Mouse (Mus musculus) midbrain, embryonic 12.5 days (tissue): ENCODE measurements at regions not wholly inside any gene's neighbourhood (a gene's known extent, or its start where the extent isn't known, plus 50 kb on each side); places are given as distances from the start of the nearest gene placed in this dataset.
A peak's percentile ranks its signal among the peaks of the same experiment; 100 is the strongest.

ENCODE experiments used
- ATAC-seq: fragments of 200-750 bp; cut with Nextera tagmentation; 2 replicates; pipeline ENCODE4 v1.8.0; 2017; ENCODE audit warnings: low read depth, moderate TSS enrichment, moderate library complexity; ENCODE audit not compliant: low FRiP score
- H3K27ac ChIP-seq: fragments of 300-500 bp; sonication (generic); replicated peaks from 2 replicates; pipeline ENCODE4 v1.5.1; 2016; ENCODE audit warnings: mild to moderate bottlenecking
- H3K27me3 ChIP-seq: fragments of 300-500 bp; sonication (generic); 2 replicates; pipeline ENCODE4 v1.6.1; 2016; ENCODE audit warnings: mild to moderate bottlenecking
- H3K36me3 ChIP-seq: fragments of 300-500 bp; sonication (generic); 2 replicates; pipeline ENCODE4 v1.6.1; 2016
- H3K4me1 ChIP-seq: fragments of 300-500 bp; sonication (generic); 2 replicates; pipeline ENCODE4 v1.6.1; 2016
- H3K4me2 ChIP-seq: fragments of 300-500 bp; sonication (generic); replicated peaks from 2 replicates; pipeline ENCODE4 v1.6.1; 2016; ENCODE audit warnings: mild to moderate bottlenecking, moderate library complexity
- H3K4me3 ChIP-seq: fragments of 300-500 bp; sonication (generic); 2 replicates; pipeline ENCODE4 v1.5.1; 2016; ENCODE audit warnings: mild to moderate bottlenecking
- H3K9ac ChIP-seq: fragments of 300-500 bp; sonication (generic); replicated peaks from 2 replicates; pipeline ENCODE4 v1.6.1; 2016; ENCODE audit warnings: mild to moderate bottlenecking, moderate library complexity
- H3K9me3 ChIP-seq: fragments of 300-500 bp; sonication (generic); 2 replicates; pipeline ENCODE4 v1.6.1; 2016; ENCODE audit warnings: mild to moderate bottlenecking
- WGBS: fragments of 180-500 bp; shearing (Covaris S2); methylation state at CpG from one replicate; pipeline ENCODE4 v1.1.7; 2016; 5-methylcytosine and 5-hydroxymethylcytosine counted together

GRCm38 (mm10) chr16:75487915-75488314 lies 97.9 kb downstream of the Lipi start:
- H3K4me1 ChIP-seq: no peaks in the 10 kb centered on the region
- WGBS: 84% methylated on average over 4 of the region's 4 CpGs
- no peaks in the 10 kb centered on the region for H3K9me3 ChIP-seq
- no peak overlapping the region for H3K4me2 ChIP-seq
- no peak for ATAC-seq
- no peak overlapping the region for H3K9ac ChIP-seq
- H3K36me3 ChIP-seq: no peaks in the 10 kb centered on the region
- H3K27me3 ChIP-seq: no peaks in the 10 kb centered on the region
- no peak overlapping the region for H3K4me3 ChIP-seq
- no peak overlapping the region for H3K27ac ChIP-seq

GRCm38 (mm10) chr16:75483878-75484277 lies 102.0 kb downstream of the Lipi start:
- Histone ChIP-seq H3K4me3 (no peak overlapping the region), H3K9ac (no peak overlapping the region), H3K4me2 (no peak overlapping the region), H3K27ac (no peak overlapping the region), H3K9me3 (no peaks in the 10 kb centered on the region), H3K4me1 (no peaks in the 10 kb centered on the region), H3K36me3 (no peaks in the 10 kb centered on the region), H3K27me3 (no peaks in the 10 kb centered on the region)
- WGBS: 70% methylated on average over 5 of the region's 5 CpGs
- no peak for ATAC-seq

GRCm38 (mm10) chr16:75465420-75465975 lies 120.4 kb downstream of the Lipi start:
- WGBS: 93% methylated on average over 6 of the region's 6 CpGs
- H3K9me3 ChIP-seq: no peaks in the 10 kb centered on the region

GRCm38 (mm10) chr16:75462136-75462535 lies 123.7 kb downstream of the Lipi start:
- no peak for ATAC-seq
- 76% methylated on average over 3 of the region's 3 CpGs for WGBS
- H3K9me3 ChIP-seq: no peaks in the 10 kb centered on the region

More at GRCm38 (mm10) chr16:75465420-75465975, 120.4 kb downstream of the Lipi start:
- Histone ChIP-seq H3K4me1 (no peaks in the 10 kb centered on the region), H3K4me3 (no peak overlapping the region), H3K27me3 (no peaks in the 10 kb centered on the region), H3K27ac (no peak overlapping the region), H3K9ac (no peak overlapping the region), H3K4me2 (no peak overlapping the region), H3K36me3 (no peaks in the 10 kb centered on the region)
- ATAC-seq: no peak

GRCm38 (mm10) chr16:75446901-75447514 lies 138.9 kb downstream of the Lipi start:
- 2% methylated on average over 14 of the region's 14 CpGs for WGBS
- Histone ChIP-seq H3K27me3 (no peaks in the 10 kb centered on the region), H3K27ac (no peak overlapping the region), H3K9ac (no peak overlapping the region), H3K4me3 (peak overlapping the region; percentile 26), H3K9me3 (no peaks in the 10 kb centered on the region), H3K36me3 (no peaks in the 10 kb centered on the region), H3K4me2 (peak overlapping the region; percentile 53), H3K4me1 (no peaks in the 10 kb centered on the region)
- peak; percentile 85 for ATAC-seq

More at GRCm38 (mm10) chr16:75462136-75462535, 123.7 kb downstream of the Lipi start:
- H3K4me2 ChIP-seq: no peak overlapping the region
- H3K36me3 ChIP-seq: no peaks in the 10 kb centered on the region
- H3K27me3 ChIP-seq: no peaks in the 10 kb centered on the region
- H3K4me3 ChIP-seq: no peak overlapping the region
- no peaks in the 10 kb centered on the region for H3K4me1 ChIP-seq
- H3K27ac ChIP-seq: no peak overlapping the region
- no peak overlapping the region for H3K9ac ChIP-seq

GRCm38 (mm10) chr16:75439296-75439695 lies 146.6 kb downstream of the Lipi start:
- 96% methylated on average over 3 of the region's 3 CpGs for WGBS
- no peak overlapping the region for H3K4me2 ChIP-seq
- no peak overlapping the region for H3K9ac ChIP-seq
- no peak overlapping the region for H3K27ac ChIP-seq
- no peak overlapping the region for H3K4me3 ChIP-seq
- H3K4me1 ChIP-seq: no peaks in the 10 kb centered on the region
- H3K27me3 ChIP-seq: no peaks in the 10 kb centered on the region
- no peaks in the 10 kb centered on the region for H3K36me3 ChIP-seq
- ATAC-seq: no peak
- no peaks in the 10 kb centered on the region for H3K9me3 ChIP-seq

- Histone ChIP-seq H3K27ac (no peak overlapping the region), H3K4me3 (no peak overlapping the region), H3K36me3 (no peaks in the 10 kb centered on the region), H3K9me3 (no peaks in the 10 kb centered on the region), H3K4me2 (no peak overlapping the region), H3K9ac (no peak overlapping the region), H3K27me3 (no peaks in the 10 kb centered on the region), H3K4me1 (no peaks in the 10 kb centered on the region)
- WGBS: 74% methylated on average over 6 of the region's 6 CpGs
- no peak for ATAC-seq
Observed at GRCm38 (mm10) chr16:75433227-75433626, 152.6 kb downstream of the Lipi start.

- no peaks in the 10 kb centered on the region for H3K9me3 ChIP-seq
- 84% methylated on average over 6 of the region's 6 CpGs for WGBS
- no peaks in the 10 kb centered on the region for H3K4me1 ChIP-seq
- H3K27ac ChIP-seq: no peak overlapping the region
- no peaks in the 10 kb centered on the region for H3K36me3 ChIP-seq
- ATAC-seq: no peak
- no peak overlapping the region for H3K4me3 ChIP-seq
- no peak overlapping the region for H3K9ac ChIP-seq
- no peak overlapping the region for H3K4me2 ChIP-seq
- H3K27me3 ChIP-seq: no peaks in the 10 kb centered on the region
Observed at GRCm38 (mm10) chr16:75384526-75385222, 201.2 kb downstream of the Lipi start.

- ATAC-seq: no peak
- H3K36me3 ChIP-seq: no peaks in the 10 kb centered on the region
- 38% methylated on average over 1 of the region's 1 CpGs for WGBS
- no peaks in the 10 kb centered on the region for H3K4me1 ChIP-seq
- H3K27me3 ChIP-seq: no peaks in the 10 kb centered on the region
- no peaks in the 10 kb centered on the region for H3K9me3 ChIP-seq
- H3K27ac ChIP-seq: no peak overlapping the region
- H3K4me2 ChIP-seq: no peak overlapping the region
- no peak overlapping the region for H3K9ac ChIP-seq
- no peak overlapping the region for H3K4me3 ChIP-seq
Observed at GRCm38 (mm10) chr16:75381191-75381590, 204.7 kb downstream of the Lipi start.

GRCm38 (mm10) chr16:75369700-75370099 lies 216.2 kb downstream of the Lipi start:
- no peak overlapping the region for H3K9ac ChIP-seq
- ATAC-seq: no peak
- no peak overlapping the region for H3K4me2 ChIP-seq
- no peak overlapping the region for H3K27ac ChIP-seq
- no peak overlapping the region for H3K4me3 ChIP-seq
- H3K27me3 ChIP-seq: no peaks in the 10 kb centered on the region
- H3K4me1 ChIP-seq: peaks cover 6% of the 10 kb centered on the region
- H3K9me3 ChIP-seq: no peaks in the 10 kb centered on the region
- 58% methylated on average over 5 of the region's 5 CpGs for WGBS
- no peaks in the 10 kb centered on the region for H3K36me3 ChIP-seq

- Histone ChIP-seq H3K27me3 (no peaks in the 10 kb centered on the region), H3K4me2 (no peak overlapping the region), H3K9ac (no peak overlapping the region), H3K4me1 (peaks cover 6% of the 10 kb centered on the region), H3K4me3 (no peak overlapping the region), H3K27ac (no peak overlapping the region), H3K9me3 (no peaks in the 10 kb centered on the region), H3K36me3 (no peaks in the 10 kb centered on the region)
- no peak for ATAC-seq
- 91% methylated on average over 4 of the region's 4 CpGs for WGBS
Observed at GRCm38 (mm10) chr16:75366727-75367126, 219.1 kb downstream of the Lipi start.

- no peak overlapping the region for H3K9ac ChIP-seq
- WGBS: 42% methylated on average over 8 of the region's 8 CpGs
- H3K27ac ChIP-seq: no peak overlapping the region
- H3K4me3 ChIP-seq: no peak overlapping the region
- no peaks in the 10 kb centered on the region for H3K9me3 ChIP-seq
- peak; percentile 44; the same call in 1 of the 2 replicates for ATAC-seq
- no peak overlapping the region for H3K4me2 ChIP-seq
- H3K27me3 ChIP-seq: no peaks in the 10 kb centered on the region
- peaks cover 6% of the 10 kb centered on the region for H3K4me1 ChIP-seq
- H3K36me3 ChIP-seq: no peaks in the 10 kb centered on the region
Observed at GRCm38 (mm10) chr16:75365361-75365994, 220.4 kb downstream of the Lipi start.
